In genomic region chr17:4993497-4993839, GRCm38 (mm10) we compare ENCODE assay signal across 8 mouse cellular contexts. TPM values are rescaled to one million over a fixed set of nuclear protein-coding genes. Genes with fewer than 3 reads are reported as not detected.
DNase-seq lines count a peak whose midpoint lies in the region; ATAC-seq and TF ChIP-seq lines count a peak whose summit lies in the region.

No protein-coding gene starts in this region.

- no peaks in the 10 kb centered on the region for H3K9me3 ChIP-seq in lung, embryonic 16.5 days (ENCODE audit: control insufficient read depth, low read length)
- H3K9me3 ChIP-seq in limb, embryonic 13.5 days = no peaks in the 10 kb centered on the region

- no peak for ATAC-seq in lung, embryonic 16.5 days (ENCODE audit: low read depth)
- ATAC-seq in limb, embryonic 13.5 days (ENCODE audit: low FRiP score, low read depth) = no peak

- H3K36me3 ChIP-seq in lung, embryonic 16.5 days (ENCODE audit: control insufficient read depth, insufficient read depth, low read length) = no peaks in the 10 kb centered on the region
- H3K36me3 ChIP-seq in limb, embryonic 13.5 days = no peaks in the 10 kb centered on the region
- no peaks in the 10 kb centered on the region for H3K36me3 ChIP-seq in splenic B cell, adult 2 months (ENCODE audit: control insufficient read depth, insufficient read depth, low read length, poor library complexity, severe bottlenecking)

- no peaks in the 10 kb centered on the region for H3K27me3 ChIP-seq in lung, embryonic 16.5 days (ENCODE audit: control insufficient read depth, insufficient read depth, low read depth, low read length)
- no peaks in the 10 kb centered on the region for H3K27me3 ChIP-seq in limb, embryonic 13.5 days
- H3K27me3 ChIP-seq in splenic B cell, adult 2 months (ENCODE audit: control insufficient read depth, insufficient read depth, low read length, poor library complexity, severe bottlenecking) = no peaks in the 10 kb centered on the region

- peak overlapping the region; percentile 90 for H3K4me3 ChIP-seq in lung, embryonic 16.5 days (ENCODE audit: low read length)
- H3K4me3 ChIP-seq in embryonic fibroblast, embryonic 13.5 days (ENCODE audit: insufficient read depth, low read length) = peak overlapping the region; percentile 56
- peak overlapping the region; percentile 92 for H3K4me3 ChIP-seq in limb, embryonic 13.5 days

- DNase-seq in lung, adult 18-20 months = no peak
- DNase-seq in splenic B cell, adult 2 months (ENCODE audit: low read depth, low spot score) = peak; percentile 43
- DNase-seq in ovary, postnatal 10 days (ENCODE audit: low spot score) = no peak
- no peak for DNase-seq in thymus, postnatal 4 days
- DNase-seq in right cerebral cortex, postnatal 36 days (ENCODE audit: low spot score in 2 of 2) = no peak

- peaks cover 2% of the 10 kb centered on the region; the same call in 1 of the 2 replicates for H3K4me1 ChIP-seq in lung, embryonic 16.5 days (replicated peaks; ENCODE audit: control insufficient read depth, insufficient read depth, low read length)
- no peaks in the 10 kb centered on the region for H3K4me1 ChIP-seq in embryonic fibroblast, embryonic 13.5 days (ENCODE audit: control insufficient read depth, insufficient read depth, low read length)
- H3K4me1 ChIP-seq in limb, embryonic 13.5 days = peaks cover 14% of the 10 kb centered on the region

- H3K4me2 ChIP-seq in lung, embryonic 16.5 days (ENCODE audit: low read depth, low read length) = peak overlapping the region; percentile 61
- peak overlapping the region; percentile 79 for H3K4me2 ChIP-seq in limb, embryonic 13.5 days (replicated peaks)

- WGBS in lung, embryonic 16.5 days = 3% methylated on average over 9 of the region's 9 CpGs
- WGBS in limb, embryonic 13.5 days = 6% methylated on average over 9 of the region's 9 CpGs

- peak overlapping the region; percentile 99 for H3K9ac ChIP-seq in lung, embryonic 16.5 days (ENCODE audit: low read length)
- peak overlapping the region; percentile 100 for H3K9ac ChIP-seq in limb, embryonic 13.5 days

- TF ChIP-seq POLR2A in embryonic fibroblast, embryonic 13.5 days (IDR thresholded peaks at IDR 0.05; ENCODE audit: low read depth, low read length) = no peak

- TF ChIP-seq CTCF in embryonic fibroblast, embryonic 13.5 days (IDR thresholded peaks at IDR 0.05; ENCODE audit: borderline replicate concordance, insufficient read depth, low read length) = no peak

- H3K27ac ChIP-seq in lung, embryonic 16.5 days (ENCODE audit: low read length) = peak overlapping the region; percentile 100
- H3K27ac ChIP-seq in embryonic fibroblast, embryonic 13.5 days (ENCODE audit: insufficient read depth, low read length) = peak overlapping the region; percentile 92
- peak overlapping the region; percentile 100 for H3K27ac ChIP-seq in limb, embryonic 13.5 days

RNA-seq across cellular contexts. Expression of gene Arid1b, which starts 0.7 kb away (rescaled TPM):
- 10.2 and 10.6 TPM in 2 replicates for polyA plus RNA-seq in lung, embryonic 16.5 days (2015; fragmentation: Nextera tagmentation; extraction: Ambion mirVana)
- 20.1 and 21.7 TPM in 2 replicates for polyA plus RNA-seq in embryonic fibroblast, embryonic 13.5 days (2011; ENCODE audit: insufficient read length, low read depth, missing spikeins)
- 12.4 and 12.5 TPM in 2 replicates for polyA plus RNA-seq in limb, embryonic 13.5 days (2015; fragmentation: Nextera tagmentation; extraction: Ambion mirVana)
